Mouse (Mus musculus) bone marrow, adult 2 months (tissue): ENCODE data around the gene Blvra.

Experiments
- CTCF ChIP-seq: fragments of 200-500 bp; IDR thresholded peaks from 2 replicates; pipeline ENCODE4 v1.5.1; 2011; ENCODE audit warnings: low read length, control low read depth; ENCODE audit not compliant: control insufficient read depth, insufficient read depth
- POLR2A ChIP-seq: fragments of 200-500 bp; IDR thresholded peaks from 2 replicates; pipeline ENCODE4 v1.6.1; 2011; ENCODE audit warnings: low read depth, mild to moderate bottlenecking, control low read depth, low read length, borderline replicate concordance; ENCODE audit not compliant: control insufficient read depth

- TF ChIP-seq POLR2A (no peak), CTCF (no peak)
Observed at GRCm38 (mm10) chr2:127145699-127146098, 75.2 kb downstream of the Blvra start.
